In the genomic region with DNA sequence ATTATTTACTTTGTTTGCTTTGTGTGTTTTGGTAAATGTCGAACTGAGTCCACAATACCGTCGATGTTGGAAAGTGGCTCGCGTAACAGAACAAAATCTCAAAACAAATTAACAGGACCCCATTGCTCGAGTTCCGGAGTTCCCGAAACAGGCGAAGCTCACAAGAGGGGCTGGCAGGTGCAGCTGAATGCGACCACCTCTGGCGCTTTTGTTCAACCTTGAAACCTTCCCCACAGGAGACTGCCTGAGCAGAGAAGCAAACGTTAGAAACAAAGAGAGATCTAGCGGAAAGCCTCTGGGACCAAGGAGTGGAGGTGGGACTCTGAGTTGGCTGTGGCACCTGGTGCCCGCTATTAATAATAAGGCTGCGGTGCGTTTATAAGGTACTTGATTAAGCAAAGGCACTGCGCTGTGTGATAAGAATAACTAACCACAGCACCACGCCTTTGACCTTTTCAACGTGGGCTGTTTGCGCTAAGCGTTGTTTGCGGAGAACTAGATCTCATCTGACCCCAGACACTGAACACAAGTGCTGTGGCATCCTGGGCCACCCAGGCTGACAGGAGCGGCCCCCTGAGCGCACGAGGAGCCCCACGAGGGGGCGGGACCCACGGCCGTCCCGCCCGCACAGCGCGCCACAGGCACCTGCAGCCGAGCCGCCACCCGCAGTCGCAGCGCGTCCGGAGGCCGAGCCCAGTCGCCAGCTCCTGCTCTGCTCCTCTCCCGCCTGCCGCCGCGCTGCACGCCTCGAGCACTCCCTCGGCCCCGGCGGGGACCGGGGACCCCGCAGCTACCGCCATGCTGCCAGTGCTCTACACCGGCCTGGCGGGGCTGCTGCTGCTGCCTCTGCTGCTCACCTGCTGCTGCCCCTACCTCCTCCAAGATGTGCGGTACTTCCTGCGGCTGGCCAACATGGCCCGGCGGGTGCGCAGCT, we compare ENCODE assay signal across 7 mouse cellular contexts. TPM values are rescaled to one million over a fixed set of nuclear protein-coding genes. Genes with fewer than 3 reads are reported as not detected.
DNase-seq lines count a peak whose midpoint lies in the region; ATAC-seq and TF ChIP-seq lines count a peak whose summit lies in the region.

A gene (plus strand): TSS at position 51 of the 934 bp plus-strand sequence.

- peaks cover 29% of the 10 kb centered on the region for H3K36me3 ChIP-seq in E14TG2a.4 (ENCODE audit: insufficient read depth, low read length)
- no peaks in the 10 kb centered on the region for H3K36me3 ChIP-seq in embryonic facial prominence, embryonic 14.5 days (ENCODE audit: control insufficient read depth, insufficient read depth, low read length)
- H3K36me3 ChIP-seq in hindbrain, embryonic 15.5 days: no peaks in the 10 kb centered on the region
- no peaks in the 10 kb centered on the region for H3K36me3 ChIP-seq in megakaryocyte, embryonic 14.5 days (replicated peaks; ENCODE audit: low read length)

- H3K4me3 ChIP-seq in E14TG2a.4 (replicated peaks; ENCODE audit: low read length): peak within 1 kb of the TSS; percentile 90
- peak within 1 kb of the TSS; percentile 55 for H3K4me3 ChIP-seq in embryonic facial prominence, embryonic 14.5 days (ENCODE audit: low read depth, low read length)
- H3K4me3 ChIP-seq in hindbrain, embryonic 15.5 days: peak within 1 kb of the TSS; percentile 61
- peak within 1 kb of the TSS; percentile 60 for H3K4me3 ChIP-seq in left cerebral cortex, adult 2 months
- peak within 1 kb of the TSS; percentile 90 for H3K4me3 ChIP-seq in megakaryocyte, embryonic 14.5 days (replicated peaks)

- H3K9me3 ChIP-seq in E14TG2a.4 (ENCODE audit: low read length): peaks cover 24% of the 10 kb centered on the region
- no peaks in the 10 kb centered on the region for H3K9me3 ChIP-seq in embryonic facial prominence, embryonic 14.5 days (ENCODE audit: control insufficient read depth, low read length)
- H3K9me3 ChIP-seq in hindbrain, embryonic 15.5 days: no peaks in the 10 kb centered on the region
- H3K9me3 ChIP-seq in megakaryocyte, embryonic 14.5 days: peaks cover 8% of the 10 kb centered on the region; the same call in 1 of the 2 replicates

- WGBS in embryonic facial prominence, embryonic 14.5 days: 1% methylated on average over 38 of the region's 61 CpGs
- under 1% methylated on average over 50 of the region's 61 CpGs for WGBS in hindbrain, embryonic 15.5 days

- no peaks in the 10 kb centered on the region for H3K27me3 ChIP-seq in E14TG2a.4 (ENCODE audit: insufficient read depth, low read length)
- H3K27me3 ChIP-seq in embryonic facial prominence, embryonic 14.5 days (replicated peaks; ENCODE audit: control insufficient read depth, insufficient read depth, low read length): peaks cover 50% of the 10 kb centered on the region
- H3K27me3 ChIP-seq in hindbrain, embryonic 15.5 days: peaks cover 15% of the 10 kb centered on the region
- H3K27me3 ChIP-seq in megakaryocyte, embryonic 14.5 days (replicated peaks): peaks cover 64% of the 10 kb centered on the region

- H3K9ac ChIP-seq in embryonic facial prominence, embryonic 14.5 days (ENCODE audit: low read depth, low read length): peak within 1 kb of the TSS; percentile 64
- H3K9ac ChIP-seq in hindbrain, embryonic 15.5 days: peak within 1 kb of the TSS; percentile 54

- DNase-seq in T-cell, adult 2 months (ENCODE audit: low spot score): peak; percentile 29
- peak; percentile 45 for DNase-seq in embryonic facial prominence, embryonic 14.5 days (ENCODE audit: low spot score)
- DNase-seq in left cerebral cortex, adult 2 months (ENCODE audit: extremely low spot score in 1 of 2, low spot score in 2 of 2): peak; percentile 39 to 45
- peak; percentile 42 for DNase-seq in right cerebral cortex, postnatal 4 days

- H3K27ac ChIP-seq in embryonic facial prominence, embryonic 14.5 days (replicated peaks; ENCODE audit: low read depth, low read length): no peak within 1 kb of the TSS
- H3K27ac ChIP-seq in hindbrain, embryonic 15.5 days (replicated peaks): peak within 1 kb of the TSS; percentile 58
- H3K27ac ChIP-seq in left cerebral cortex, adult 2 months: no peak within 1 kb of the TSS

- peak within 1 kb of the TSS; percentile 95 for H3K4me2 ChIP-seq in embryonic facial prominence, embryonic 14.5 days (ENCODE audit: low read depth, low read length)
- peak within 1 kb of the TSS; percentile 84 for H3K4me2 ChIP-seq in hindbrain, embryonic 15.5 days

- H3K4me1 ChIP-seq in E14TG2a.4 (replicated peaks; ENCODE audit: low read depth, low read length): peaks cover 56% of the 10 kb centered on the region
- H3K4me1 ChIP-seq in embryonic facial prominence, embryonic 14.5 days (ENCODE audit: control insufficient read depth, insufficient read depth, low read length): peaks cover 8% of the 10 kb centered on the region
- H3K4me1 ChIP-seq in hindbrain, embryonic 15.5 days (replicated peaks): peaks cover 20% of the 10 kb centered on the region
- H3K4me1 ChIP-seq in megakaryocyte, embryonic 14.5 days: peaks cover 33% of the 10 kb centered on the region

- TF ChIP-seq CTCF in E14TG2a.4 (conservative IDR thresholded peaks at IDR 0.05; ENCODE audit: low read length): no peak
- TF ChIP-seq CTCF in left cerebral cortex, adult 2 months (IDR thresholded peaks at IDR 0.05): no peak

- intact Hi-C loops in left cerebral cortex, adult 2 months (cut with DNase I): no loop called here

- ATAC-seq in embryonic facial prominence, embryonic 14.5 days (ENCODE audit: low read depth): peak; percentile 76
- ATAC-seq in hindbrain, embryonic 15.5 days (ENCODE audit: low FRiP score, low read depth): peak; percentile 85

RNA-seq across cellular contexts. Expression of the gene that starts here (rescaled TPM):
- polyA plus RNA-seq in embryonic facial prominence, embryonic 14.5 days (2014; fragmentation: Nextera tagmentation; extraction: Ambion mirVana): 10.4 and 10.8 TPM in 2 replicates
- 10.5 and 10.7 TPM in 2 replicates for polyA plus RNA-seq in hindbrain, embryonic 15.5 days (2015; fragmentation: Nextera tagmentation; extraction: Ambion mirVana)
- 1 to 10 TPM; 7.4 to 8.3 TPM for total RNA-seq in left cerebral cortex, adult 2 months (2021)
- polyA plus RNA-seq in megakaryocyte, embryonic 14.5 days (2012; ENCODE audit: insufficient read depth, low replicate concordance): not detected in 2 replicates

Comparison
In these comparisons a context has a peak if more than half of its experiments do, and no peak if none do; other contexts are left out.
1. RNA of the gene that starts here (polyA plus RNA-seq): 10.4 to 10.8 TPM in embryonic facial prominence, embryonic 14.5 days and 10.5 to 10.7 TPM in hindbrain, embryonic 15.5 days; not detected in megakaryocyte, embryonic 14.5 days; every median in the first group is over 10 times any median in the second.
2. Peak in every context shown above with its lines, with median percentiles within 50 percentile points of each other: H3K4me3 ChIP-seq and DNase-seq.